Mouse (Mus musculus) intestine, postnatal 0 days (tissue): ENCODE data around the gene 4930579F01Rik. TPM values are rescaled to one million over a fixed set of nuclear protein-coding genes. Genes with fewer than 3 reads are reported as not detected.

Source experiments
- ATAC-seq: fragments of 200-750 bp; cut with Nextera tagmentation; 2 replicates; pipeline ENCODE4 v1.8.0; 2017; ENCODE audit warnings: mild to moderate bottlenecking, moderate TSS enrichment, moderate library complexity
- H3K27ac ChIP-seq: fragments of 300-500 bp; sonication (generic); 2 replicates; pipeline ENCODE4 v1.5.1; 2014; ENCODE audit warnings: mild to moderate bottlenecking, low read depth, low read length, moderate library complexity
- H3K27me3 ChIP-seq: fragments of 300-500 bp; sonication (generic); replicated peaks from 2 replicates; pipeline ENCODE4 v1.6.1; 2014; ENCODE audit warnings: low read length, mixed read lengths; ENCODE audit not compliant: control insufficient read depth, insufficient read depth
- H3K36me3 ChIP-seq: fragments of 300-500 bp; sonication (generic); 2 replicates; pipeline ENCODE4 v1.6.1; 2014; ENCODE audit warnings: mild to moderate bottlenecking, moderate library complexity; ENCODE audit not compliant: control insufficient read depth, insufficient read depth
- H3K4me1 ChIP-seq: fragments of 300-500 bp; sonication (generic); replicated peaks from 2 replicates; pipeline ENCODE4 v1.6.1; 2014; ENCODE audit warnings: antibody characterized with exemption, low read length, mixed read lengths; ENCODE audit not compliant: control insufficient read depth, insufficient read depth
- H3K4me2 ChIP-seq: fragments of 300-500 bp; sonication (generic); replicated peaks from 2 replicates; pipeline ENCODE4 v1.6.1; 2014; ENCODE audit warnings: low read depth, mild to moderate bottlenecking, moderate library complexity
- H3K4me3 ChIP-seq: fragments of 300-500 bp; sonication (generic); 2 replicates; pipeline ENCODE4 v1.5.1; 2014; ENCODE audit warnings: low read depth, low read length
- H3K9ac ChIP-seq: fragments of 300-500 bp; sonication (generic); 2 replicates; pipeline ENCODE4 v1.6.1; 2014; ENCODE audit warnings: mild to moderate bottlenecking, low read depth, low read length
- H3K9me3 ChIP-seq: fragments of 300-500 bp; sonication (generic); 2 replicates; pipeline ENCODE4 v1.6.1; 2016; ENCODE audit warnings: mixed run types; ENCODE audit not compliant: control insufficient read depth
- CTCF ChIP-seq: sonication (generic); IDR thresholded peaks from 2 replicates; pipeline ENCODE4 v1.5.1; 2016; ENCODE audit warnings: low read depth, mild to moderate bottlenecking, control low read depth, antibody characterized with exemption, moderate library complexity
- WGBS: fragments of 180-500 bp; shearing (Covaris S2); extraction: QIAGEN DNeasy Blood & Tissue Kit; methylation state at CpG from one replicate; pipeline ENCODE4 v1.1.7; 2014; 5-methylcytosine and 5-hydroxymethylcytosine counted together
- polyA plus RNA-seq: library from polyadenylated mRNA; unstranded; fragments of >200 nt; fragmentation: Nextera tagmentation; extraction: Ambion mirVana; gene quantifications from 2 replicates; pipeline ENCODE4 v1.2.1, GENCODE M21; 2015

Gene 4930579F01Rik
- polyA plus RNA-seq, 1 experiment from 2014 or later, result 0.09 TPM

GRCm38 (mm10) chr3:138144642-138145171, 48.9 kb downstream of the 4930579F01Rik start, which contains the start of gene Mttp:
TSS of gene Mttp (minus strand) at chr3:138144968.
- Histone ChIP-seq H3K9me3 (no peaks in the 10 kb centered on the region), H3K36me3 (no peaks in the 10 kb centered on the region), H3K4me2 (peak within 1 kb of the TSS; percentile 68), H3K9ac (peak within 1 kb of the TSS; percentile 75), H3K27ac (peak within 1 kb of the TSS; percentile 96), H3K4me3 (peak within 1 kb of the TSS; percentile 74), H3K4me1 (peaks cover 3% of the 10 kb centered on the region; the same call in 1 of the 2 replicates), H3K27me3 (no peaks in the 10 kb centered on the region)
- peak; percentile 82 for TF ChIP-seq CTCF
- no peak for ATAC-seq
- WGBS, result 2% methylated on average over 8 of the region's 8 CpGs

GRCm38 (mm10) chr3:138144060-138144641, 49.5 kb downstream of the 4930579F01Rik start:
- no peak for ATAC-seq
- under 1% methylated on average over 18 of the region's 18 CpGs for WGBS

GRCm38 (mm10) chr3:138143315-138144059, 50.1 kb downstream of the 4930579F01Rik start, which contains the start of gene Trmt10a:
TSS of gene Trmt10a (plus strand) at chr3:138143448.
- whole genome bisulfite sequencing, result under 1% methylated on average over 70 of the region's 70 CpGs
- H3K36me3 ChIP-seq, result no peaks in the 10 kb centered on the region
- H3K9ac ChIP-seq, result peak within 1 kb of the TSS; percentile 75
- peak; percentile 98 for ATAC-seq
- H3K27me3 ChIP-seq, result no peaks in the 10 kb centered on the region
- no peaks in the 10 kb centered on the region for H3K9me3 ChIP-seq
- peak within 1 kb of the TSS; percentile 74 for H3K4me3 ChIP-seq
- peaks cover 3% of the 10 kb centered on the region; the same call in 1 of the 2 replicates for H3K4me1 ChIP-seq
- peak within 1 kb of the TSS; percentile 68 for H3K4me2 ChIP-seq
- H3K27ac ChIP-seq, result peak within 1 kb of the TSS; percentile 96
- TF ChIP-seq CTCF, result peak; percentile 66

More at GRCm38 (mm10) chr3:138144060-138144641, 49.5 kb downstream of the 4930579F01Rik start:
- Histone ChIP-seq H3K36me3 (no peaks in the 10 kb centered on the region), H3K4me3 (peak overlapping the region; percentile 74), H3K9me3 (no peaks in the 10 kb centered on the region), H3K4me1 (peaks cover 3% of the 10 kb centered on the region; the same call in 1 of the 2 replicates), H3K27ac (peak overlapping the region; percentile 96), H3K27me3 (no peaks in the 10 kb centered on the region), H3K9ac (peak overlapping the region; percentile 75), H3K4me2 (peak overlapping the region; percentile 68)
- no peak for TF ChIP-seq CTCF

GRCm38 (mm10) chr3:138142733-138143314, 50.8 kb downstream of the 4930579F01Rik start:
- no peak for ATAC-seq
- H3K9ac ChIP-seq, result peak overlapping the region; percentile 75
- H3K4me2 ChIP-seq, result peak overlapping the region; percentile 68
- H3K36me3 ChIP-seq, result no peaks in the 10 kb centered on the region
- H3K4me3 ChIP-seq, result peak overlapping the region; percentile 74
- H3K27ac ChIP-seq, result peak overlapping the region; percentile 96
- no peaks in the 10 kb centered on the region for H3K27me3 ChIP-seq
- H3K9me3 ChIP-seq, result no peaks in the 10 kb centered on the region
- 3% methylated on average over 12 of the region's 12 CpGs for WGBS
- peaks cover 3% of the 10 kb centered on the region; the same call in 1 of the 2 replicates for H3K4me1 ChIP-seq
- TF ChIP-seq CTCF, result no peak

GRCm38 (mm10) chr3:138142052-138142732, 51.4 kb downstream of the 4930579F01Rik start:
- H3K4me3 ChIP-seq, result 0 out of 2 replicates have a peak overlapping the region, but pooled peaks have one; percentile 74
- 55% methylated on average over 4 of the region's 4 CpGs for WGBS
- H3K27me3 ChIP-seq, result no peaks in the 10 kb centered on the region
- peak overlapping the region; percentile 68 for H3K4me2 ChIP-seq
- H3K4me1 ChIP-seq, result peaks cover 3% of the 10 kb centered on the region; the same call in 1 of the 2 replicates
- ATAC-seq, result no peak
- no peak for TF ChIP-seq CTCF
- H3K36me3 ChIP-seq, result no peaks in the 10 kb centered on the region
- no peaks in the 10 kb centered on the region for H3K9me3 ChIP-seq
- no peak overlapping the region for H3K9ac ChIP-seq
- H3K27ac ChIP-seq, result peak overlapping the region; percentile 46; the same call in 1 of the 2 replicates
